Mouse (Mus musculus) embryonic stem cell, embryonic (primary cell): Measurements from ENCODE around the gene Il18.

ENCODE experiments used
- CTCF ChIA-PET, 4 experiments: fragments of 300-600 bp in 2 of 4; fragments of 350-600 bp in 2 of 4; sonication (Branson Sonifier 250); formaldehyde crosslinking; loops; one replicate each; lab custom pipeline; 2022; ENCODE audit warnings: inconsistent platforms in 2 of 4; lab: Charles Lee
- POLR2A ChIA-PET, 4 experiments: fragments of 300-600 bp in 2 of 4; fragments of 350-600 bp in 2 of 4; sonication (Branson Sonifier 250); formaldehyde crosslinking; loops; one replicate each; lab custom pipeline; 2022; ENCODE audit warnings: antibody characterized with exemption in 4 of 4, inconsistent platforms in 1 of 4; lab: Charles Lee

Il18 gene

DNA sequence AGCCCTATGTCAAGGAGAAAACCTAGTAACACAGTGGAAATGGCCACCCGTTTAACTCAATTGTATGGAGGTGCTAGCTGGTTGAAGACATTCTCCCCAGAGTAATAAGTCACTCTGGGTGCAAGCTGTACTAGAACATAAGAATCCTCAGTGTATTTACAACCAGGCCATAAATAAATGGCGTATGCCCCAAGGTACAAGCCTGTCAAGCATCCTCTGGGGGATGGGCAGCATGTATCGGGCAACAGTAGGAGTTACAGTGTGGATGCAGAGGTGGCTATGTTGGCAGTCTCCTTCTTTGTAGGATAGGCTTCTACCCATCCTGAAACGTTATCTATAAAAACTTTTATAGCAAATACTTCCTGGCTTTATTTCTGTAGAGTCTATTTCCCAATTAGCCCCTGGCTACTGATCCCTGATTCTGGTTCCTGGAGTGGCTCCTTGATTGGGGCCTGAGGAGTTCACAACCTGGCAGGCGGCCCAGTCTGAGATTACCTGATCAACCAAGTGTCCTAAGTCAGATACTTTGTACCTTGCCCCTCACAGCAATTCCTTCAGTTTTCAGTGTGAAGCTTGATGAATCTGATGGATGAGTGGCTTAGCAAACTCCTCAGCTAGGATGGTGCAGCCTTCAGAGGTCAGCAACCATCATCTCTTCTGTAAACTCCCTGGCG lies 30.7 kb downstream of the Il18 start:
- ChIA-PET POLR2A (interaction anchor here in 1 of 4 experiments (0.6 to 2.8 kb wide), 5 partner anchors 8 to 136 kb away, joined by 3 to 7 read pairs (median 3); partner anchors contain the start of genes Sdhd and Timm8b), CTCF (interaction anchor here in 2 of 4 experiments (0.5 to 0.6 kb wide), 3 partner anchors 9 to 413 kb away, joined by 3 to 5 read pairs (median 3); no protein-coding TSS in a partner anchor)

DNA sequence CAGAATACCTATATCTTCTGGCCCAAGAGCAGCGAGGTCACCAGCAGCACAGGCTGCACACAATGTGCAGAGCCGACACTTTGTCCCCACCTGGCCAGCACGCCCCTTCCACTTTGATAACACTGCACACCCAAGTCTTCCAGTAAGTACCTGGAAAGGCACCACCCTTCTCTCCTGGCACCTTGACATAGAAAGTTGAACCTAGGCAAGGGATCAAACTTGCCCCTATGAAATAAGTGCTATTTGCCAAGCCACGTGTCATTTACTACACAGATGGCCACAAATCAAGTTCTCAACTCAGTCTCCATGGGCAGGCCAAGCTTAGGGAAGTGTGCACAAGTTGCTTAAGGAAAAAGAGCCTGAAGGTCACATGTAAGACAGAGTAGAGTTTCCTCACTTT lies 32.3 kb downstream of the Il18 start:
- ChIA-PET CTCF (interaction anchor here in 1 of 4 experiments (1.1 kb wide), 1 partner anchor 143 kb away, joined by 3 read pairs; no protein-coding TSS in a partner anchor), POLR2A (no interaction called here)

DNA sequence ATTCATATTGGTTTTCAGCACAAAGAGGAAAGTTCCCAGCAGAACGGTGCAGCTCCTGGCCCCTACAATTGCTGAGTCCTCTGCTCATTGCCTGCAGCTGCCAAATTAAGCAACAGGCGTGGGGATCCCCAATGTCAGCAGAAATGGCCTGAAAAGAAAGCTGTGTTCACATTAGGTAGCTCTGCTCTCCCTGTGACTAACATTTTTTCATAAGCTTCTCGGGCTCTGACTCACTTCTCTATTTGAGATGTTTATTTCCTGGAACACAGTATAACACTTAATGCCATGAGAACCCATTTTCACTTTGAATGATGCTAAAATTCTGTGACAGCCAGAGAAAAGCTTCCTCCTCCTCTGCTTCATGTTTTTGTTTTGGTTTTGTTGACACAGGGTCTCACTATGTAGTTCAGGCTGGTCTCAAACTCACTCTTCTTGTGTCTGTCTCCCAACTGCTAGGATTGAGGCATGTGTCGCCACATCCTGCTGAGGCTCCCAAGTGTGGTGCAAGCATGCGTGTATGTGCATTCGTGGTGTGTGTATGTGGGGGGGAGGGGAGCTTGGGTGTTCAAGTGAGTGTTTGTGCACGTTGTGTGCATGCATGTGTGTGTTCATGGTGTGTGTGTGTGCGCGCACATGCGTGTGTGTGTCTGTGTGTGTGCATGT lies 36.4 kb downstream of the Il18 start:
- CTCF ChIA-PET = interaction anchor here in 2 of 4 experiments (0.6 to 1.5 kb wide), 3 partner anchors 63 to 128 kb away, joined by 3 to 5 read pairs (median 3); partner anchors contain the start of gene Pts (in 1 of the 2)
- POLR2A ChIA-PET = interaction anchor here in 1 of 4 experiments (1.0 to 1.4 kb wide), 3 partner anchors 11 to 14 kb away, joined by 3 to 5 read pairs (median 3); partner anchors contain the start of genes Sdhd and Timm8b

DNA sequence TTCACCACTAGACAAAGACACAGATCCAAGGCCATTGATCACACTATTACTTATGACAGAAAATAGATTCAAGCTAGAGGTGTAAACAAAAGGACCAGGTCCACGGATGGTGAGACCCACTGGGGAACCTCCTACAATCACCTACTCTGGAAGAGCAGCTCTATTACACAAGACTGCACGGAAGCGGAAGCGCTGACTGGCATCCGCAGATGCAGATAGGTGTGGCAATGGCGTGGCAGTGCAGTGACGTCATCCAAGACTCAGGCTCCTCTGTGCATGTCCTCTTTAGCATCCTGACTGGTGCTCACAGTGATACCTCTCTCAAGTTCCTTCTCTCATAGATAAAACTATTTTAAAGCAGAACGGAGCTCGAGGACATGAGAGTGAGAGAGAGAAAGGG lies 38.3 kb downstream of the Il18 start:
- ChIA-PET CTCF (interaction anchor here in 3 of 4 experiments (0.6 to 3.1 kb wide), 7 partner anchors 10 to 149 kb away, joined by 3 to 11 read pairs (median 4); partner anchors contain the start of genes Pts (in 1 of the 3), Sdhd (in 1 of the 3) and Timm8b (in 1 of the 3)), POLR2A (interaction anchor here in 2 of 4 experiments (0.5 to 1.3 kb wide), 3 partner anchors 9 to 182 kb away, joined by 3 read pairs; partner anchors contain the start of genes Sdhd (in 1 of the 2) and Timm8b (in 1 of the 2))

DNA sequence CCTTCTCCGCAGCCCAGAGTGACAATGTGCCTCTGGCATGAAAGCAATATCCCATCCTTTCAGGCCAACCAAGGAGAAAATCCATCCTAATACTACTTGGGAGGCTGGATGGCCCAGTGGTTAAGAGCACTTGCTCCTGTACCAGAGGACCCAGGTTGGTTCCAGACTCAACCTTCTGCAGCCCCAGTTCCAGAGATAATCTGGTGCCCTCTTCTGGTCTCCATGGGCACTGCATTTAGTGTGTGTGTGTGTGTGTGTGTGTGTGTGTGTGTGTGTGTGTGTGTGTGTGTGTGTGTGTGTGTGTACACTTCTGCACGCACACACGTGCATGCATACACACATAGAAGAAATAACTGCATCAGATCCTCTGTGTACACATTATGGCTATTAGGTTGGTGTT lies 38.9 kb downstream of the Il18 start:
- ChIA-PET CTCF (interaction anchor here in 3 of 4 experiments (0.6 to 3.1 kb wide), 9 partner anchors 11 to 260 kb away, joined by 3 to 11 read pairs (median 4); partner anchors contain the start of gene Pts (in 2 of the 3)), POLR2A (interaction anchor here in 2 of 4 experiments (1.0 to 2.8 kb wide), 7 partner anchors 8 to 65 kb away, joined by 3 to 26 read pairs (median 3); partner anchors contain the start of genes Sdhd (in 2 of the 2), Timm8b (in 2 of the 2) and Pts (in 1 of the 2))

DNA sequence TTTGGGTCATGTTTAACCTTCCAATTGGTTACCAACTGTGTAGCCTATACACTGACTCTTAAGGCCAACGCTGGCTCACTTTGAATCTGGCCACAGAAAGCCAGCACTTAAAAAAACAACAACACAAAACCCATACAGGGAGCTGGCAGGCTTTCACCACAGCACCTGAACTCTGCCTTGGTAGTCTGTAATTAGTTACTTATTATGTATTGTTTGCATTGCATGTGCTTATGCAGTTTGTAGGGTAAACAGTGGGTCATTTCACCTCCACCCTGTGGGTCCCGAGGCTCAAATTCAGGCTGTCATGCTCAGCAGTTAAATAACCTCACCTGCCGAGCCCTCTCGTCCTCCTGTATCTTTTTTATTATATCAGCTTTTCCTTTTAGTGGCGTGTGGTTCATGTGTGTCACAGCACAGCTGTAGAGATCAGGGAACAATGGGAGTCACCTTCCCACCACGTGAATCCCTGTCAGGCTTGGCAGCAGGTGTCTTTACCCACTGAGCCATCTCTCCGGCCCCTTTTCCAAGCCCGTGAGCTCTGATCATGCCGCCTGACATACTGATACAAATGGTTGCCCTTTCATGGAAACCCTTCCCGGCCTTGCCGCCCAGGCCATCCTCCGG lies 40.3 kb downstream of the Il18 start:
- ChIA-PET POLR2A (interaction anchor here in 3 of 4 experiments (0.5 to 2.8 kb wide), 8 partner anchors 8 to 78 kb away, joined by 3 to 26 read pairs (median 5); partner anchors contain the start of genes Sdhd (in 3 of the 3), Timm8b (in 2 of the 3) and Pts (in 1 of the 3)), CTCF (interaction anchor here (0.7 to 3.1 kb wide), 9 partner anchors 11 to 262 kb away, joined by 3 to 11 read pairs (median 3); no protein-coding TSS in a partner anchor)

DNA sequence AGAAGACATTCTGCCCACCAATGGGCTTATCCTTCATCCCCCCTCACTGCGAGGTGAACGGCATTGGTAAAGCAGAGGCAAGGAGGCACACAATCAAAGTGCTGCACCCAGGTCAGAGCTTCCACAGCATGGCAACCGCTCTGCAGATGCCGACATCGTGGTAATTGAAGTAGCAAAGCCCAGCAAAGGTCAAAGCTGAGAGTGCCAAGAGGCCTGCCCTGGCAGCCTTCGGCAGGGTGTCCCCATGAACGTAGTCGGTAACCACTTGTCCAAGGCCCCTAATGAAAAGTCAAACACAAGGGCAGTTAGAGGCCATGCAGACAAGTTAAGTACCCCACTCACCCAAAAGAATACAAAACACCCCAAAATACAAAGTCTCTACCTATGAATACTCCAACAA lies 42.3 kb downstream of the Il18 start:
- ChIA-PET POLR2A (no interaction called here), CTCF (interaction anchor here in 1 of 4 experiments (0.8 kb wide), 1 partner anchor 145 kb away, joined by 3 read pairs; no protein-coding TSS in a partner anchor)

DNA sequence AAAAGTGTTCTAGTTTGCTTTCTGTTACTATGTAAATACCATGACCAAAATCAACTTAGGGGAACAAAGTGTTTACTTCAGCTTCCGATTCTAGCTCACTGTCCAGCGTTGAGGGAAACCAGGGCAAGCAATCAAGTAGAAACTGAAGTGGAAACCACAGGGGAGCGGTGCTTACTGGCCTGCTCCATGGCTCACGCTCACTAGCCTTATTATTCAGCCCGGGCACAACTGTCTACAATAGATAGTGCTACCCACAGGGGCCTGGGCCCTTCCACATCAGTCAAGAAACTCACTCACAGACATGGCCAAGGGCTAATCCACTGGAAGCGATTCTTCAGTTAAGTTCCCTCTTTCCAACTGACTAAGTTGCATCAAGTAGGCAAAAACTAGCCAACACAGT lies 46.9 kb downstream of the Il18 start:
- POLR2A ChIA-PET = interaction anchor here in 2 of 4 experiments (0.7 to 4.0 kb wide), 15 partner anchors 8 to 166 kb away, joined by 3 to 20 read pairs (median 4); partner anchors contain the start of genes Nkapd1 (in 2 of the 2), Pih1d2 (in 2 of the 2), Bco2 (in 1 of the 2) and Dlat (in 1 of the 2)
- CTCF ChIA-PET = interaction anchor here in 2 of 4 experiments (1.1 to 1.2 kb wide), 2 partner anchors 22 to 73 kb away, joined by 3 read pairs; partner anchors contain the start of gene Pts (in 1 of the 2)

DNA sequence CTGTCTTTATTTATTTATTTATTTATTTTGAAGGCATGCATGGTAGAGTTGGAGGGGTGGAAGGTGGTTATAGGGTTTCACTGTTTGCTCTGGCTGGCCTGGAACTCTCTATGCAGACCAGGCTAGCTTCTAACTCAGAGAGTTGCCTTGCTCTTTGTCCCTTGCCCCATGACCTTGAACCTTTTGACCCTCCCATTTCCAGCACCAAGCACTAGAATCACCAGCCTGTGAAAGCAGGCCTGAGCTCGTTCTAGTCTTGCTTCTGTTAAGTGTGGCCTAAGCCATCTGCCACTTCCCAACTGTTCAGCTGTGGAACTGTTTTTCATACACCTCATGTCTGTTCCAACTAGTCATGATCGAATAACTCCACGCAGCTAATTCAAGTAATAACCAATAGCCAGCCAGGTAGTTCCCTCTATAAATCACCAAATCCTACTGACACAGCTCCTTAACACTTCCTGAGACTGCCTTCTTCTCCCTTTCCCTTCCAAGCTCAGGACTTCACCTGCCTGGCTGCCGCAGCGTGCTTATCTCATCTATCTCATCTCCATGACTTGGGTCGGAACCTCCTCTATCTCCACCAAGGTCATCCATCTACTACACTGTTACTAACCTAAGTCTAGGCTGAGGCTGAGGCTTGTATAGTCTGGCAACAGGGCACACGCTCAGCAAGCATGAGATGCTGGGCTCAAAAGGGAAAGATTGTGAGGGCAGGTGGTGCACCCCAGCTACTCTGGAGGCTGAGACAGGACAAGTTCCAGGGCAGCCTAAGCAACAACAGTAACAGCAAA lies 47.6 kb downstream of the Il18 start:
- POLR2A ChIA-PET = interaction anchor here in 3 of 4 experiments (0.8 to 4.0 kb wide), 21 partner anchors 8 to 166 kb away, joined by 3 to 20 read pairs (median 4); partner anchors contain the start of genes Pts (in 3 of the 3), Nkapd1 (in 2 of the 3), Pih1d2 (in 2 of the 3) and Bco2 (in 1 of the 3)
- CTCF ChIA-PET = interaction anchor here in 2 of 4 experiments (1.1 to 1.2 kb wide), 2 partner anchors 23 to 74 kb away, joined by 3 read pairs; partner anchors contain the start of gene Pts (in 1 of the 2)

DNA sequence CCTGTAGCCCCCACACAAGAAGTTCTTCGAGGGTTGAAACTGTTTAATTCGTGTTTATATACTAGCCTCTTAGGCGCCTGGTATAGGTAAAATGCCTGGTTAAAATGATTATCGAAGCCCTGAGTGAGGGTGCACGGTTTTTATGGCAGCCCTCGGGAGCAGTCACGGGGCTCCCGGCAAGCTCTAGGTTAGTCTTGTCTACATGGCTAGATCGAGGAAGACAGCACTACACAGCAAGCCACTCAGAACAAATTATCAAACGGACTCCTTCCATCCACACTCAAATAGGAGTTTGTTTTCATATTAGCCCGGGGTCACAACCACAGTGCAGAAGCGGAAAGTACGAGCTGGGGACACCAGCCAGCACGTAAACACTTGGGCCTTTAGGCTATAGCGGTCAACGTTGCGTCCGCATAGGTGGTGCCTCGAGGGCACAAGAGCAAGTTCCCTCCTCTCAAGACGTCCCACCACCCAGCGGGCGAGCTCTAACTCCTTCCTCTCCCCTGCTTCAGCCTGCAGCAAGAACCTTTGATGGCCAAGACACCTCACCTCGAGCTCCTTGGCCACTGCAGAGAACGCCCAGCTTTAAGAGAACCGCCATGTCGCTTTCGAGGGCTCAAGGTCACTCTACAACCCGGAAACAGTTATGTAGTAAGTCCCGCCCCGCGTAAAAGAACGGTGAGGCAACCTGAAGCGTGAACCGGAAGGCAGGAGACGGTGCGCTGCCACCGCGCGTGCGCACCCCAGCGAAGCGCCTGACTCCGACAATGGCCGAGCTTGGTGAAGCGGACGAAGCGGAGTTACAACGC lies 48.8 kb downstream of the Il18 start, which contains the start of the genes Sdhd and Timm8b:
Gene Sdhd, minus strand, starts transcription at position 624 of the 809 bp plus-strand sequence.
Gene Timm8b, plus strand, starts transcription at position 722 of the 809 bp plus-strand sequence.
- POLR2A ChIA-PET = interaction anchor here (0.5 to 4.0 kb wide), 59 partner anchors 8 to 961 kb away, joined by 3 to 26 read pairs (median 3); partner anchors contain the start of genes Nkapd1 (in 4 of the 4), Pih1d2 (in 4 of the 4), Pts (in 3 of the 4) and Dlat (in 2 of the 4)
- CTCF ChIA-PET = interaction anchor here in 3 of 4 experiments (0.6 to 1.7 kb wide), 5 partner anchors 11 to 124 kb away, joined by 3 to 11 read pairs (median 4); partner anchors contain the start of gene Pts (in 2 of the 3)

DNA sequence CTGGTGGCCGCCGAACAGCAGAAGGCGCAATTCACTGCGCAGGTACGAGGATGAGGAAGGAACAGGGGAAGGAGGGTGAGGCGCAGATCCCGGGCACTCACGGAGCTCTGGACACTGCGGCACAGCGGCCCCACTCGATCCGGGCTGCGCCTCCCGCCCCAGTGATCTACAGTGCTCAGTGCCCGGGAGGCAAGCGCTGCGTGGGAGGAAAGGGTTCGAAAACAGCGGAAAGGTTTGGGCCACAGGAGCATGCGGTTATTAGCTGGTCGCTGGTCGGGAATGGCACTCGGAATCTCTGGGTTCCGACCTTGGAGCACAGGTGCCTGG lies 49.3 kb downstream of the Il18 start:
- POLR2A ChIA-PET = interaction anchor here (0.5 to 4.0 kb wide), 53 partner anchors 8 to 961 kb away, joined by 3 to 26 read pairs (median 3); partner anchors contain the start of genes Nkapd1 (in 4 of the 4), Pih1d2 (in 4 of the 4), Pts (in 3 of the 4) and Dlat (in 2 of the 4)
- CTCF ChIA-PET = interaction anchor here (0.6 to 1.7 kb wide), 7 partner anchors 11 to 123 kb away, joined by 3 to 11 read pairs (median 4); partner anchors contain the start of gene Pts (in 2 of the 4)

DNA sequence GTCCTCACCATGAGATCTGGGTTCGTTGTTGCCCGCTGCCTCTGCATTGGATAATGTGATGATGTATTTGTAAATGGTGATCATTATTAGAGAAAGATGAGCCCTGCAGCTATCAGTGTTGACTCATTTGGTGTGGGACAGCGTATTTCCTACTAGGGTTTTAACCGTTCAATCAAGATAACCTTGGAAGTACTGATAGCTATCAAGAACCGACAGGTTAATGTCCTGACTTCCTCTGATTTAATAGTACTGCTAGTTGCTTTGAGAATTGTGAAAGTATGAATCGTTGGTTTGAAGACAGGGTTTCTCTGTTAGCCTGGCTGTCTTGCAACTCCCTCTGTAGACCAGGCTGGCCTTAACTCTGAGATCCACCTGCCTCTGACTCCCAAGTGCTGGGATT lies 49.7 kb downstream of the Il18 start:
- ChIA-PET POLR2A (interaction anchor here in 3 of 4 experiments (0.7 to 4.0 kb wide), 35 partner anchors 9 to 499 kb away, joined by 3 to 26 read pairs (median 4); partner anchors contain the start of genes Nkapd1 (in 3 of the 3), Pih1d2 (in 3 of the 3), Pts (in 3 of the 3) and Dlat (in 2 of the 3)), CTCF (interaction anchor here in 2 of 4 experiments (0.6 to 1.7 kb wide), 4 partner anchors 11 to 123 kb away, joined by 3 to 11 read pairs (median 6); partner anchors contain the start of gene Pts (in 1 of the 2))

DNA sequence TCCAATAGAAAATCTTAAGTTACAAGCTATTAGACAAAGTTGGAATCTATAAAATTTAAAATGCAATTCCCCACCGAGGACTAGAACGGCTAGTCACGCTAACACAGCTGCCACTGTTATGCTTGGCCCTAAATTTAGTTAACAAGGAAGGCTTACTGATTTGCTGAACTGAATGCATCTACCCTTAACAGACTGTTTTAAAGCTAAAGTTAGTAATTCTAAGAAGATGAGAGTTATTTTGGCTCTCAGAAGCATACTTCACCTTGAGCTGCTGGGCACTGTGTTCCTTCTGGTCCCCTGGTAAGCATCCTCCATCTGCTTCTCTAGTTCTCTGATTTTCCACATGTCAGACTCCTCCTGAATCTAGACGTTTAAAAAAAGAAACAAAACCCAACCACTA lies 57.5 kb downstream of the Il18 start:
- CTCF ChIA-PET = no interaction called here
- POLR2A ChIA-PET = interaction anchor here in 2 of 4 experiments (1.0 to 2.6 kb wide), 3 partner anchors 8 to 10 kb away, joined by 3 to 14 read pairs (median 6); partner anchors contain the start of genes Sdhd (in 2 of the 2) and Timm8b (in 2 of the 2)

DNA sequence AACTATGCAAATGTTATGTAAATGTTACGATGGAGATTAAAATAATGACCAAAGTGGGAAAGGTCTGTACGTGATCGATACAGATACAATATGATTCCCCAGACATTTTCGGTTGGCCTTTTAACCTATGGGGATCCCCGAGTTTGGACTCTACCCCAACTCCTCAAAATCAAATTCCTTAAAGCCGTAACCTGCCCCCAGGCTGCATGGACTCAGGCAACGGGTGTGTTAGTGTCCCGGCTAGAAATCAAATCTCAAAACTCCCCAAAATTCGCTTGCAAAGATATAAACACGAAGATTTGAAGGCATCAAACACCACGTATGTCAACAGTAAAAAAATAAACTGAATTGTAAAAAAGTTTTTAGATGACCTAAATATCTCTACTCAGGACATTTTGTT lies 61.5 kb downstream of the Il18 start:
- ChIA-PET CTCF (interaction anchor here in 1 of 4 experiments (1.0 kb wide), 1 partner anchor 31 kb away, joined by 3 read pairs; no protein-coding TSS in a partner anchor), POLR2A (interaction anchor here in 2 of 4 experiments (0.7 to 2.8 kb wide), 13 partner anchors 8 to 123 kb away, joined by 3 to 26 read pairs (median 5); partner anchors contain the start of genes Dlat (in 2 of the 2), Sdhd (in 2 of the 2), Timm8b (in 2 of the 2) and Dixdc1 (in 1 of the 2))
